Mouse (Mus musculus) erythroblast, embryonic 14.5 days (primary cell): ENCODE data around the gene Ascc1.

Source experiments
- GATA1 ChIP-seq: IDR thresholded peaks from 2 replicates; pipeline ENCODE4 v1.6.1; 2012; ENCODE audit warnings: low read length, inconsistent platforms, mixed read lengths
- TAL1 ChIP-seq: IDR thresholded peaks from 3 replicates; pipeline ENCODE4 v1.6.1; 2012; ENCODE audit warnings: low read length, inconsistent platforms, mixed read lengths

DNA sequence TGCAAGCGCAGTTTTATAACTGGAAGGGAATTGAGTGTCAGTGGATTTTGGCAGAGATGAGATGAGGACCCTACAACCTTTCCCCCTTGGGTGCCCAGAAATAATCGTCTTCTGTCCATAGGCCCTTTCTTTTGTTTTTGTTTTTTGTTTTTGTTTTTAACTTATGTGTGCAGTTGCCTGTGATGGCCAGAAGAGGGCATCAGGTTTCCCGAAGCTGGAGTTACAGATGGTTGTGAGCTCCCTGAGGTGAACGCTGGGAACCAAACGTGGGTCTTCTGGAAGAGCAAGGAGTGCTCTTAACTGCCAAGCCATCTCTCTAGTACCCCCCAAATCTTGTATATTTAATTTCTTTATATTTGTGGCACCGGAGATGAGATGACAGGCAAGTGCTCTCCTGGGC is 35.9 kb upstream of the Ascc1 start:
- TF ChIP-seq TAL1 (no peak), GATA1 (no peak)
